Mouse (Mus musculus): Measurements from ENCODE around the gene Wdr86.

DNA sequence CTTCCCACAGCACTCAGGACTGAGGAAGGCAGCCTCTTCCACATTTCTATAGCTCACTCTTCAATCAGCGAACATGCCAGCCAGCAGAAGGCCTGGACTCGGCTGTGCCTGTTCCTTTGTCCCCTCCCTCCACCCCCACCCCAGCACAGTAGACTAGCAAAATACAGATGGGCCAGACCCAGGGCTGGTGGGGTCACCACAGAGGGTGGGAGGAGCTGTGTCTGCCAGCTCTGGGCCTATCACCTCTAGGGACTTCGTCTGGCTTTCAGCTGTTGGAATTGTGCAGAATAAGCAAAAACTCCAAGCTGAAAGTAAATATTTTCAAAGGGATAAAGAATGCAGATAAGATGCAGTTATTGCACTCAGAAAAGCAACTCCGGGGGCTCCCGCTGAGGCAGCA, 5.7 kb downstream of the Wdr86 start:
- TF ChIP-seq POLR2A (IDR thresholded peaks at IDR 0.05; ENCODE audit: extremely low read depth, insufficient read depth, low read length): no peak
- TF ChIP-seq CTCF (IDR thresholded peaks at IDR 0.05; ENCODE audit: extremely low read depth, insufficient read depth, low read length): no peak

Measured in cortical plate, adult 2 months (tissue).